Mouse (Mus musculus) midbrain, embryonic 11.5 days (tissue): ENCODE data around the gene Olfr944. TPM values are rescaled to one million over a fixed set of nuclear protein-coding genes. Genes with fewer than 3 reads are reported as not detected.

Experiments
- ATAC-seq: fragments of 200-750 bp; cut with Nextera tagmentation; 2 replicates; pipeline ENCODE4 v1.8.0; 2017; ENCODE audit warnings: moderate TSS enrichment, moderate library complexity; ENCODE audit not compliant: low FRiP score
- DNase-seq: peaks from one replicate; pipeline ENCODE4 v3.0.0; 2015; ENCODE audit warnings: low spot score; ENCODE audit errors: missing footprints
- H3K27ac ChIP-seq: fragments of 300-500 bp; sonication (generic); 2 replicates; pipeline ENCODE4 v1.5.1; 2014; ENCODE audit warnings: low read depth, low read length
- H3K27me3 ChIP-seq: fragments of 300-500 bp; sonication (generic); 2 replicates; pipeline ENCODE4 v1.6.1; 2014; ENCODE audit warnings: mild to moderate bottlenecking, low read length, moderate library complexity, mixed read lengths; ENCODE audit not compliant: control insufficient read depth, insufficient read depth
- H3K36me3 ChIP-seq: fragments of 300-500 bp; sonication (generic); 2 replicates; pipeline ENCODE4 v1.6.1; 2014; ENCODE audit warnings: mild to moderate bottlenecking, low read length, moderate library complexity, mixed read lengths; ENCODE audit not compliant: control insufficient read depth, insufficient read depth
- H3K4me1 ChIP-seq: fragments of 300-500 bp; sonication (generic); 2 replicates; pipeline ENCODE4 v1.6.1; 2014; ENCODE audit warnings: low read length; ENCODE audit not compliant: control insufficient read depth, insufficient read depth
- H3K4me2 ChIP-seq: fragments of 300-500 bp; sonication (generic); 2 replicates; pipeline ENCODE4 v1.6.1; 2014; ENCODE audit warnings: mild to moderate bottlenecking, moderate library complexity
- H3K4me3 ChIP-seq: fragments of 300-500 bp; sonication (generic); 2 replicates; pipeline ENCODE4 v1.5.1; 2014; ENCODE audit warnings: low read depth, low read length
- H3K9ac ChIP-seq: fragments of 300-500 bp; sonication (generic); 2 replicates; pipeline ENCODE4 v1.6.1; 2014; ENCODE audit warnings: low read length
- H3K9me3 ChIP-seq: fragments of 300-500 bp; sonication (generic); 2 replicates; pipeline ENCODE4 v1.6.1; 2016; ENCODE audit warnings: low read length; ENCODE audit not compliant: control insufficient read depth
- WGBS: fragments of 180-500 bp; shearing (Covaris S2); extraction: QIAGEN DNeasy Blood & Tissue Kit; methylation state at CpG from one replicate; pipeline ENCODE4 v1.1.7; 2014; 5-methylcytosine and 5-hydroxymethylcytosine counted together
- polyA plus RNA-seq: library from polyadenylated mRNA; unstranded; fragments of >200 nt; fragmentation: Nextera tagmentation; extraction: Ambion mirVana; gene quantifications from 2 replicates; pipeline ENCODE4 v1.2.1, GENCODE M21; 2014

The Olfr944 gene
- not detected in 2 replicates for polyA plus RNA-seq

GRCm38 (mm10) chr9:39201620-39202019, at the start of gene Olfr944:
Olfr944 (plus strand) TSS chr9:39201920.
- H3K4me1 ChIP-seq: no peaks in the 10 kb centered on the region
- no peaks in the 10 kb centered on the region for H3K36me3 ChIP-seq
- no peak within 1 kb of the TSS for H3K4me2 ChIP-seq
- no peak within 1 kb of the TSS for H3K27ac ChIP-seq
- H3K4me3 ChIP-seq: no peak within 1 kb of the TSS
- no peaks in the 10 kb centered on the region for H3K27me3 ChIP-seq
- no peaks in the 10 kb centered on the region for H3K9me3 ChIP-seq
- DNase-seq (no peak), ATAC-seq (no peak)
- H3K9ac ChIP-seq: no peak within 1 kb of the TSS

GRCm38 (mm10) chr9:39152401-39152800, 49.3 kb upstream of the Olfr944 start:
- no peak for ATAC-seq
- Histone ChIP-seq H3K4me2 (no peak overlapping the region), H3K27me3 (no peaks in the 10 kb centered on the region), H3K4me1 (no peaks in the 10 kb centered on the region), H3K9ac (no peak overlapping the region), H3K36me3 (no peaks in the 10 kb centered on the region), H3K27ac (no peak overlapping the region), H3K9me3 (no peaks in the 10 kb centered on the region), H3K4me3 (no peak overlapping the region)
- DNase-seq: no peak
- 61% methylated on average over 1 of the region's 1 CpGs for whole genome bisulfite sequencing

- ATAC-seq (no peak), DNase-seq (no peak)
- H3K4me1 ChIP-seq: no peaks in the 10 kb centered on the region
- no peaks in the 10 kb centered on the region for H3K9me3 ChIP-seq
- 88% methylated on average over 5 of the region's 5 CpGs for WGBS
- H3K36me3 ChIP-seq: no peaks in the 10 kb centered on the region
- H3K27me3 ChIP-seq: no peaks in the 10 kb centered on the region
- H3K4me2 ChIP-seq: no peak within 1 kb of the TSS
- no peak within 1 kb of the TSS for H3K4me3 ChIP-seq
- no peak within 1 kb of the TSS for H3K27ac ChIP-seq
- H3K9ac ChIP-seq: no peak within 1 kb of the TSS
Measured at GRCm38 (mm10) chr9:39166004-39166403, 35.7 kb upstream of the Olfr944 start, which contains the start of gene Olfr943. Olfr943 (plus strand) TSS chr9:39166304.

- no peaks in the 10 kb centered on the region for H3K9me3 ChIP-seq
- no peak for ATAC-seq
- H3K9ac ChIP-seq: no peak within 1 kb of the TSS
- no peaks in the 10 kb centered on the region for H3K27me3 ChIP-seq
- H3K4me2 ChIP-seq: no peak within 1 kb of the TSS
- no peak for DNase-seq
- WGBS: 76% methylated on average over 1 of the region's 1 CpGs
- no peak within 1 kb of the TSS for H3K27ac ChIP-seq
- H3K4me1 ChIP-seq: no peaks in the 10 kb centered on the region
- no peak within 1 kb of the TSS for H3K4me3 ChIP-seq
- no peaks in the 10 kb centered on the region for H3K36me3 ChIP-seq
Measured at GRCm38 (mm10) chr9:39249894-39250293, 48.2 kb downstream of the Olfr944 start, which contains the start of gene Olfr1537. Olfr1537 (minus strand) TSS chr9:39249994.

Other genes starting within 250 kb of the Olfr944 start
- gene Olfr933, start 229.6 kb upstream of the Olfr944 start, polyA plus RNA-seq: not detected in 2 replicates
- not detected in 2 replicates for gene Olfr934, start 213.6 kb upstream of the Olfr944 start, polyA plus RNA-seq
- not detected in 2 replicates for gene Olfr935, start 202.2 kb upstream of the Olfr944 start, polyA plus RNA-seq
- not detected in 2 replicates for gene Olfr146, start 178.5 kb upstream of the Olfr944 start, polyA plus RNA-seq
- gene Olfr937, start 137.0 kb upstream of the Olfr944 start, polyA plus RNA-seq: not detected in 2 replicates
- gene Olfr938, start 123.0 kb upstream of the Olfr944 start, polyA plus RNA-seq: not detected in 2 replicates
- gene Olfr27, start 73.8 kb upstream of the Olfr944 start, polyA plus RNA-seq: not detected in 2 replicates
- gene Olfr943, start 35.6 kb upstream of the Olfr944 start, polyA plus RNA-seq: not detected in 2 replicates
- not detected in 2 replicates for gene Olfr1537, start 48.1 kb downstream of the Olfr944 start, polyA plus RNA-seq
- not detected in 2 replicates for gene Olfr945, start 74.9 kb downstream of the Olfr944 start, polyA plus RNA-seq
- not detected in 2 replicates for gene Olfr948, start 124.1 kb downstream of the Olfr944 start, polyA plus RNA-seq
- gene Olfr951, start 185.5 kb downstream of the Olfr944 start, polyA plus RNA-seq: not detected in 2 replicates
- gene Olfr952, start 225.2 kb downstream of the Olfr944 start, polyA plus RNA-seq: not detected in 2 replicates